Mouse (Mus musculus): ENCODE measurements around the gene Slc9a9.

- TF ChIP-seq CTCF (IDR thresholded peaks at IDR 0.05; ENCODE audit: control insufficient read depth, insufficient read depth, low read length) (no peak), POLR2A (IDR thresholded peaks at IDR 0.05; ENCODE audit: borderline replicate concordance, control insufficient read depth, low read depth, low read length) (no peak)
Observed at GRCm38 (mm10) chr9:94687203-94687859, 17.6 kb downstream of the Slc9a9 start.

Data from bone marrow, adult 2 months (tissue).